Mouse (Mus musculus): ENCODE results near the gene Tcp11l2.

Tcp11l2 gene

GRCm38 (mm10) chr10:84549146-84549919 lies 27.1 kb upstream of the Tcp11l2 start:
- TF ChIP-seq GATA4 (IDR thresholded peaks at IDR 0.05; ENCODE audit: insufficient replicate concordance, low read length), result no peak

DNA sequence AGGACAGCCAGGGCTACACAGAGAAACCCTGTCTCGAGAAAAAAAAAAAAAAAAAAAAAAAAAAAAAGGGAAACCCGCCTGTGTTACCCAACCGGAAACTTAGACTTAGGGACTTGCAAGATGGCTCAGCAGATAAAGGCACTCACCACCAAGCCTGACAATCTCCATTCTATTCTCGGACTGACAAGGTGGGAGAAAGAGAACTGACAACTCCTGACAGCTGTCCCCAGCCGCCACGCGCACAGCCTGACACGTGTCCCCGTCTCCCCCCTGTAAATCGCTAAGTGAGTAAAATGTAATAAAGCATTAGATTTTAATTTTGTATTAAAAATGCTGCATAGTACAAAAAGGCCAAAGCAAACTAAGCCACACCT lies 26.5 kb upstream of the Tcp11l2 start:
- TF ChIP-seq GATA4 (IDR thresholded peaks at IDR 0.05; ENCODE audit: insufficient replicate concordance, low read length), result no peak

DNA sequence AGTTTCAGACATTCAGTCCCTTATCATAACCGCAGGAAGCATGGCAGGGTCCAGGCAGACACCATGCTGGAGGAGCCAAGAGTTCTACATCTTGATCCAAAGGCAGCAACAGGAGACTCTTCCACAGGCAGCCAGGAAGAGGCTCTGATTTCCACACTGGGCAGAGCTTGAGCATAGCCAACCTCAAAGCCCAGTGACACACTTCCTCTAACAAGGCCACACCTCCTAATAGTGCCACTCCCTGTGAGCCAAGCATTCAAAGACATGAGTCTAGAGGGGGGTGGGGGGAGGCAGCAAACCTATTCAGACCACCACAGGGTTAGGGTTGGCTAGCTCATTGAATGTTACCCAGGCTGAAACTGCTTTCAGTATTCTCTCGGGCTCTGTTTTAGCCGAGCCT lies 24.6 kb upstream of the Tcp11l2 start:
- no peak for TF ChIP-seq GATA4 (IDR thresholded peaks at IDR 0.05; ENCODE audit: insufficient replicate concordance, low read length)

- TF ChIP-seq GATA4 (IDR thresholded peaks at IDR 0.05; ENCODE audit: insufficient replicate concordance, low read length), result no peak
Observed at GRCm38 (mm10) chr10:84552477-84552876, 23.9 kb upstream of the Tcp11l2 start.

DNA sequence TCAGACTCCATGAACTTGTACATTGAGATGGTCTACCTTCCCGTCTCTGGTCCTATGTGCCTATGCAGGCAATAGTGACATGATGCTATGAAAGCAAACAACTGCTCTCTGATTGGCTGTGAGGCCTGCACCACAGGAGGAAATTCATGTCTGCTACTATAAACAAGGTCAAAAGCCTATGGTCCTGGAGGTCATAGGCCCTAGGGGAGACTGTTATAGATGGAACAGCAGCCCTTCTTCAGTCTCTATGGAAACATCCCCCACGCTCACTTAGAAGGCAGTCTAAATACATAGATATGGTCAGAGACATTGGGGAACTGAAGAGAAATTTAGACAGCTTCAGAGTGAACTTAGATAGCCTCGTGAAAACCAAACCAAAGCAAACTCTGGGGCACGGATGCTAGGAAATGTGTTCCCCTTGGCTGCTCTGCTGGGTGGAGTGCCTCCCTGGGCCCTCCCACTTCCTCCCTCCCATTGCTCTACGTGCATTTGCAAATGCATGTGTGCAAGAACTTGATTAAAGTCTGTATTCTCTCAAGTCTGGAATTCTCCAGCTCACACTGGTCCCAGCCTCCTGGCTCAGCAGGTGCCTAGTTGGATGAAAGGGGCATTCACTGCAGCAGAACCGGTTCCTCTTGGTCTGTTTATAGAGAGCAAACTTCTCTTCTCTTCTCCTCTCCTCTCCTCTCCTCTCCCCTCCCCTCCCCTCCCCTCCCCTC lies 22.0 kb upstream of the Tcp11l2 start:
- TF ChIP-seq GATA4 (IDR thresholded peaks at IDR 0.05; ENCODE audit: insufficient replicate concordance, low read length), result no peak

GRCm38 (mm10) chr10:84556120-84556519 lies 20.3 kb upstream of the Tcp11l2 start:
- no peak for TF ChIP-seq GATA4 (IDR thresholded peaks at IDR 0.05; ENCODE audit: insufficient replicate concordance, low read length)

DNA sequence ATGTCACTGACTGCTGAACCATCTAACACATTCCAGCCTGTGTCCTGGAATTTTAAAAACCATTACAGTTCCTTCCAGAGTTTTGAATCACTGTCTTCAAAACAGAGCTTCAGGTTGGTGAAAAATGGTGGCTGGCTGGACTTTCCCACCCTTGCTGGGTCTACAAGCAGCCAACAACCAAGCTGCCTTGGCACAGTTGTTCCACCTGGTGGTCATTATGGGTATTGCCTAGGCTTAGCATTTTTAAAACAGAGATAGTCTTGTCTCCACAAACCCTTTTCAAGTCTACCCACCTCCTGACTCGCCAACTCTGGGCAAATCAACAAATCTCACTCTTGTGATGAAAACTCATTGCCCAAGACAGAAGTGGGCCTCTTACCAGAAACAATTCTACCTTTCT lies 17.9 kb upstream of the Tcp11l2 start:
- TF ChIP-seq GATA4 (IDR thresholded peaks at IDR 0.05; ENCODE audit: insufficient replicate concordance, low read length), result no peak

- TF ChIP-seq GATA4 (IDR thresholded peaks at IDR 0.05; ENCODE audit: insufficient replicate concordance, low read length), result no peak
Observed at GRCm38 (mm10) chr10:84559986-84560385, 16.4 kb upstream of the Tcp11l2 start.

- TF ChIP-seq GATA4 (IDR thresholded peaks at IDR 0.05; ENCODE audit: insufficient replicate concordance, low read length), result no peak
Observed at GRCm38 (mm10) chr10:84562121-84562520, 14.3 kb upstream of the Tcp11l2 start.

- no peak for TF ChIP-seq GATA4 (IDR thresholded peaks at IDR 0.05; ENCODE audit: insufficient replicate concordance, low read length)
Observed at GRCm38 (mm10) chr10:84562567-84563554, 13.6 kb upstream of the Tcp11l2 start.

DNA sequence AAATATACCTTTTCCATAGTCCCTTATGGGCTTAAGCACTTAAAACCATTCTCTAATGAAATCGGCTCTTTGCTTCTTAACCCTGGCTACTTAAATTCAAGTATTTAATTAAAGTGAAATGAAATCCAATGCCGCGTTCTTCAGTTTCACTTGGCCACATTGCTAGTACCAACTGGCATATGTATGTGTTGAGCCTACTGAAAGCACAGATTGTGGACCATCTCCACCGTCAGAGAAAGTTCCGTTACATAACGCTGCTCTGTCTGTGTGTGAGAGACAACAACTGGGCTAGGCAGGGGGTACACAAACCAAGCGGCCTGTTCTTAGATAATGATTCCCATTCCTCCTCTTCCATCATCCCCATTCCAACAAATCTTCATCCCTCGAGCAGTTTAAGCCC lies 12.0 kb upstream of the Tcp11l2 start:
- TF ChIP-seq GATA4 (IDR thresholded peaks at IDR 0.05; ENCODE audit: insufficient replicate concordance, low read length), result no peak

DNA sequence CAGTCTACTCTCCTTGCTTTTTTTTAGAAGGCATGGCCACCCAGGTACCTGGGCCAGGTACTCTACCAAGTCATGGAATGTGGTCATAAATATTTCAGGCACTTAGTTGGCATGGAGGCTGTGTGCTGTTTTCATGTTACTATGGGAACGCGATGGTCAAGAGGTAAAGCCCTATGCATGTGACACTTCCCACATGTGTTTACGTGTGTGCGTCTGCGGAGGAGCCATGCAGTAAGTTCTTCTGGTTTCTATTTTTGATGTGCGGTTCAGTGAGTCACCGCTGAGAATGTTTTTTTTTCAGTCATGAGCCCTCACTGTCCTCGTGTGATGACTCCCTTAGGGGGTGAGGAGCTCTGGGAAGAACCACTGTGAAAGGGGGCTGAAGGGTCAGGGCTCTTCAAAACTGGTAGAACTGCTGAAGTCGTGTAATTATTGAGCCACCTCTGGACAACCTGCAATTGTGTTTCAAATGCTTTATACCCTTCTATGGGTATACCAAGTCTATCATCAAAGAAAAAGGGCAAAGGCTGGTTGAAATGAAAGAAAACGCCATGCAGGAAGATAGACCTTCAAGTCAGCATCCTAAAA lies 5.3 kb upstream of the Tcp11l2 start:
- no peak for TF ChIP-seq GATA4 (IDR thresholded peaks at IDR 0.05; ENCODE audit: insufficient replicate concordance, low read length)

- no peak for TF ChIP-seq GATA4 (IDR thresholded peaks at IDR 0.05; ENCODE audit: insufficient replicate concordance, low read length)
Observed at GRCm38 (mm10) chr10:84573671-84574420, 2.6 kb upstream of the Tcp11l2 start.

DNA sequence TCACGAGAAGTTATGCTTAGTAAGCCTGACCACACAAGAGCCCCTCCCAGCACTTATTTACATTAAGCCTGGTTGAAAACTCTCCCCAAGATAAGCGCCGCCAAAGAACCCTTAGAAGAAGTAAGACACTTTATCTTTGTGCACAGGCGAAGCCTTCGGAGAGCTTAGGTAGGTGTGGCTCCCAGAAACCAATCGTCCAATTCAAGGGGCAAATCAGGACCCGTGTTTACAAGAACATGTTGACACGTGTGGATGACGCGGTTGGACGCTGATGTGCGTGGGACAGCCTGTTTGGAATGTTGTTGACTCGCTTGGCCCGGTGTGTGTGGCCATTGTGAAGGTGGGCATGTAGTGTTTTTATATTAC lies 414 bp upstream of the Tcp11l2 start:
- TF ChIP-seq GATA4 (IDR thresholded peaks at IDR 0.05; ENCODE audit: insufficient replicate concordance, low read length), result no peak
